Mouse (Mus musculus) neural tube, embryonic 11.5 days (tissue): ENCODE measurements around the gene Evl. TPM values are rescaled to one million over a fixed set of nuclear protein-coding genes. Genes with fewer than 3 reads are reported as not detected.
A peak's percentile ranks its signal among the peaks of the same experiment; 100 is the strongest.

Experiments
- ATAC-seq: fragments of 200-750 bp; cut with Nextera tagmentation; 2 replicates; pipeline ENCODE4 v1.8.0; 2017; ENCODE audit warnings: moderate number of reproducible peaks, mild to moderate bottlenecking, moderate TSS enrichment, moderate library complexity; ENCODE audit not compliant: insufficient read depth, low FRiP score, low TSS enrichment
- DNase-seq: peaks from one replicate; pipeline ENCODE4 v3.0.0-alpha.2; 2015; ENCODE audit warnings: low spot score
- H3K27ac ChIP-seq: fragments of 300-500 bp; sonication (generic); 2 replicates; pipeline ENCODE4 v1.5.1; 2014; ENCODE audit warnings: low read depth, mild to moderate bottlenecking, low read length
- H3K27me3 ChIP-seq: fragments of 300-500 bp; sonication (generic); 2 replicates; pipeline ENCODE4 v1.6.1; 2014; ENCODE audit warnings: mild to moderate bottlenecking, low read length, mixed read lengths; ENCODE audit not compliant: control insufficient read depth, insufficient read depth
- H3K36me3 ChIP-seq: fragments of 300-500 bp; sonication (generic); 2 replicates; pipeline ENCODE4 v1.6.1; 2014; ENCODE audit warnings: mild to moderate bottlenecking, low read length, moderate library complexity, mixed read lengths; ENCODE audit not compliant: control insufficient read depth, insufficient read depth
- H3K4me1 ChIP-seq: fragments of 300-500 bp; sonication (generic); 2 replicates; pipeline ENCODE4 v1.6.1; 2014; ENCODE audit warnings: low read length, mixed read lengths; ENCODE audit not compliant: control insufficient read depth, insufficient read depth
- H3K4me2 ChIP-seq: fragments of 300-500 bp; sonication (generic); 2 replicates; pipeline ENCODE4 v1.6.1; 2014; ENCODE audit warnings: low read depth, mild to moderate bottlenecking, moderate library complexity
- H3K4me3 ChIP-seq: fragments of 300-500 bp; sonication (generic); 2 replicates; pipeline ENCODE4 v1.5.1; 2014; ENCODE audit warnings: low read depth, low read length
- H3K9ac ChIP-seq: fragments of 300-500 bp; sonication (generic); 2 replicates; pipeline ENCODE4 v1.6.1; 2014; ENCODE audit warnings: mild to moderate bottlenecking, low read length
- H3K9me3 ChIP-seq: fragments of 300-500 bp; sonication (generic); 2 replicates; pipeline ENCODE4 v1.6.1; 2016; ENCODE audit warnings: low read length; ENCODE audit not compliant: control insufficient read depth
- WGBS: fragments of 180-500 bp; shearing (Covaris S2); extraction: QIAGEN DNeasy Blood & Tissue Kit; methylation state at CpG from one replicate; pipeline ENCODE4 v1.1.7; 2014; 5-methylcytosine and 5-hydroxymethylcytosine counted together
- microRNA counts: library from miRNA; unstranded; fragments of <30 nt; microRNA quantifications from one replicate; lab custom pipeline; 2015
- microRNA-seq: library from miRNA; unstranded; fragments of <30 nt; microRNA quantifications from one replicate; pipeline ENCODE4, GENCODE M21; 2016
- polyA plus RNA-seq: library from polyadenylated mRNA; unstranded; fragments of >200 nt; fragmentation: Nextera tagmentation; extraction: Ambion mirVana; gene quantifications from 2 replicates; pipeline ENCODE4 v1.2.1, GENCODE M21; 2014

Gene Evl
- polyA plus RNA-seq, 1 experiment from 2014 or later = 123 TPM

- WGBS = 96% methylated on average over 4 of the region's 4 CpGs
- H3K9me3 ChIP-seq = no peaks in the 10 kb centered on the region
- H3K9ac ChIP-seq = no peak overlapping the region
- H3K4me1 ChIP-seq = no peaks in the 10 kb centered on the region
- H3K27ac ChIP-seq = no peak overlapping the region
- DNase-seq = no peak
- H3K27me3 ChIP-seq = no peaks in the 10 kb centered on the region
- ATAC-seq = no peak
- no peaks in the 10 kb centered on the region for H3K36me3 ChIP-seq
- H3K4me2 ChIP-seq = no peak overlapping the region
- H3K4me3 ChIP-seq = no peak overlapping the region
Observed at GRCm38 (mm10) chr12:108722464-108722863, 167.9 kb downstream of the Evl start.

GRCm38 (mm10) chr12:108723841-108724240 lies 169.3 kb downstream of the Evl start:
- Histone ChIP-seq H3K36me3 (no peaks in the 10 kb centered on the region), H3K4me2 (no peak overlapping the region), H3K4me1 (no peaks in the 10 kb centered on the region), H3K4me3 (no peak overlapping the region), H3K27ac (no peak overlapping the region), H3K9ac (no peak overlapping the region), H3K27me3 (no peaks in the 10 kb centered on the region), H3K9me3 (no peaks in the 10 kb centered on the region)
- DNase-seq (no peak), ATAC-seq (no peak)
- WGBS = 78% methylated on average over 3 of the region's 3 CpGs

- Histone ChIP-seq H3K4me3 (no peak overlapping the region), H3K9me3 (no peaks in the 10 kb centered on the region), H3K4me1 (no peaks in the 10 kb centered on the region), H3K27me3 (no peaks in the 10 kb centered on the region), H3K27ac (no peak overlapping the region), H3K36me3 (no peaks in the 10 kb centered on the region), H3K9ac (no peak overlapping the region), H3K4me2 (no peak overlapping the region)
- ATAC-seq (no peak), DNase-seq (no peak)
- WGBS = 87% methylated on average over 2 of the region's 2 CpGs
Observed at GRCm38 (mm10) chr12:108734386-108734785, 179.9 kb downstream of the Evl start.

GRCm38 (mm10) chr12:108737838-108738237 lies 183.3 kb downstream of the Evl start:
- DNase-seq (no peak), ATAC-seq (no peak)
- Histone ChIP-seq H3K4me1 (no peaks in the 10 kb centered on the region), H3K9ac (no peak overlapping the region), H3K27me3 (no peaks in the 10 kb centered on the region), H3K4me3 (no peak overlapping the region), H3K9me3 (no peaks in the 10 kb centered on the region), H3K4me2 (no peak overlapping the region), H3K36me3 (no peaks in the 10 kb centered on the region), H3K27ac (no peak overlapping the region)
- 88% methylated on average over 7 of the region's 7 CpGs for WGBS

MicroRNAs within 50 kb of the gene (microRNA counts, 519-probe panel; counts per million panel counts)
- microRNA mmu-miR-342-3p (lab: Ali Mortazavi, UCI) (4,706 counts per million, percentile 85 among the panel's probes with 10 or more counts), microRNA mmu-miR-342-5p (lab: Ali Mortazavi, UCI) (171 counts per million, percentile 57 among the panel's probes with 10 or more counts)

Small RNA genes within 50 kb of the gene (microRNA-seq; reads per million reads assigned to microRNA genes)
- gene Gm23872 (not detected), gene Mir342 (3,695 reads per million, percentile 89 among the genes with 10 or more reads in this experiment)

Other genes starting within 250 kb of the Evl start
- 1.0 TPM in 2 replicates for gene Hhipl1, start 248.4 kb upstream of the Evl start, polyA plus RNA-seq
- gene Cyp46a1, start 220.3 kb upstream of the Evl start, polyA plus RNA-seq = 8.5 and 10.6 TPM in 2 replicates
- 138 and 164 TPM in 2 replicates for gene Eml1, start 183.8 kb upstream of the Evl start, polyA plus RNA-seq
- gene Degs2, start 147.6 kb downstream of the Evl start, polyA plus RNA-seq = 1.6 and 1.8 TPM in 2 replicates
- 17.6 and 18.7 TPM in 2 replicates for gene Yy1, start 238.3 kb downstream of the Evl start, polyA plus RNA-seq